Mouse (Mus musculus): ENCODE results near the gene Misp.

DNA sequence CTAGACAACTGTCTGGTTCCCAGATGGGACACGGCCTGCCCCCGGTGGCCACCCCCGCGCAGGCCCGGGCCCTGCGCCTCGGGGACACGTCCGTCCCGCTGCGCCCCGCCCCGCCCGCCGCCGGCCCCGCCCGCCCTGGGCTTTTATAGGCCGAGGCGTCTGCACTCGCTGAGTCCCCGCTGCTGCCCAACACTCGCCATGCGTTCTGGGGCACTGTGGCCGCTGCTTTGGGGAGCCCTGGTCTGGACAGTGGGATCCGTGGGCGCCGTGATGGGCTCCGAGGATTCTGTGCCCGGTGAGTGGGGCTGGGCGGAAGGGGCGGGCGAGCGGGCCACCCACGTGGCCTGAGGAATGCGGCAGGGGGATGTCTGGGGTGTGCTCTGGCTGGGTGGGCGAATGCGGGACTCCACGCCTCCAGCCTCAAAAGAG lies 43.7 kb upstream of the Misp start, which contains the start of gene Fstl3:
- TF ChIP-seq CTCF (conservative IDR thresholded peaks at IDR 0.05; ENCODE audit: insufficient read depth, insufficient read length, low read depth, low read length) (no peak), POLR2A (IDR thresholded peaks at IDR 0.05; ENCODE audit: low read depth, low read length) (no peak)

All from kidney, adult 2 months (tissue).